Comparison of ENCODE assay signal across 15 mouse cellular contexts in genomic region chr19:45907416-45907815, GRCm38 (mm10).
"Had no signal": no experiment of that assay in that cellular context is flagged by ENCODE, and none has a peak within 500 bp of the region (broad histone marks: within the 10 kb centered on the region; RNA-seq: fewer than 3 reads in every experiment).

No protein-coding gene starts in this region.

- H3K27ac ChIP-seq: neural tube, embryonic 15.5 days; stomach, embryonic 15.5 days; stomach, postnatal 0 days had no signal

- H3K36me3 ChIP-seq: stomach, embryonic 15.5 days had no signal

- H3K27me3 ChIP-seq: neural tube, embryonic 15.5 days; stomach, embryonic 15.5 days had no signal

- H3K9ac ChIP-seq: neural tube, embryonic 15.5 days; stomach, embryonic 15.5 days had no signal

- H3K4me2 ChIP-seq: neural tube, embryonic 15.5 days; stomach, embryonic 15.5 days had no signal

- DNase-seq: retina, postnatal 1 day; right cerebral cortex, adult 18-20 months; right cerebral cortex, postnatal 14 days; right cerebral cortex, postnatal 25 days; right cerebral cortex, postnatal 4 days; spleen, adult 18-20 months; thymus, adult 18-20 months; thymus, adult 2 months; thymus, postnatal 14 days; thymus, postnatal 25 days; thymus, postnatal 36 days; thymus, postnatal 4 days had no signal

- H3K4me3 ChIP-seq: neural tube, embryonic 15.5 days; stomach, embryonic 15.5 days had no signal

- H3K4me1 ChIP-seq: stomach, embryonic 15.5 days had no signal

- H3K9me3 ChIP-seq: neural tube, embryonic 15.5 days; stomach, embryonic 15.5 days had no signal
